Mouse (Mus musculus) erythroblast, embryonic 14.5 days (primary cell): Measurements from ENCODE around the gene Fam19a3.

Source experiments
- GATA1 ChIP-seq: IDR thresholded peaks from 2 replicates; pipeline ENCODE4 v1.6.1; 2012; ENCODE audit warnings: low read length, inconsistent platforms, mixed read lengths
- TAL1 ChIP-seq: IDR thresholded peaks from 3 replicates; pipeline ENCODE4 v1.6.1; 2012; ENCODE audit warnings: low read length, inconsistent platforms, mixed read lengths

- no peak for TF ChIP-seq GATA1
- no peak for TF ChIP-seq TAL1
Measured at GRCm38 (mm10) chr3:104812254-104812653, 30.6 kb upstream of the Fam19a3 start.
